Mouse (Mus musculus) limb, embryonic 11.5 days (tissue): Measurements from ENCODE around the gene Eif2d. TPM values are rescaled to one million over a fixed set of nuclear protein-coding genes. Genes with fewer than 3 reads are reported as not detected.

Source experiments
- ATAC-seq: fragments of 200-750 bp; cut with Nextera tagmentation; 2 replicates; pipeline ENCODE4 v1.8.0; 2017; ENCODE audit warnings: low read depth; ENCODE audit not compliant: insufficient number of reproducible peaks, low FRiP score, low TSS enrichment
- DNase-seq: peaks from one replicate; pipeline ENCODE4 v3.0.0-alpha.2; 2015; ENCODE audit warnings: low spot score
- H3K27ac ChIP-seq: fragments of 300-500 bp; sonication (generic); replicated peaks from 2 replicates; pipeline ENCODE4 v1.5.1; 2014; ENCODE audit warnings: low read depth, mild to moderate bottlenecking, low read length
- H3K27me3 ChIP-seq: fragments of 300-500 bp; sonication (generic); 2 replicates; pipeline ENCODE4 v1.6.1; 2014; ENCODE audit warnings: mild to moderate bottlenecking, low read length, mixed read lengths; ENCODE audit not compliant: control insufficient read depth, insufficient read depth
- H3K36me3 ChIP-seq: fragments of 300-500 bp; sonication (generic); 2 replicates; pipeline ENCODE4 v1.6.1; 2014; ENCODE audit warnings: mild to moderate bottlenecking, low read length, moderate library complexity, mixed read lengths; ENCODE audit not compliant: control insufficient read depth, insufficient read depth
- H3K4me1 ChIP-seq: fragments of 300-500 bp; sonication (generic); 2 replicates; pipeline ENCODE4 v1.6.1; 2014; ENCODE audit warnings: low read length, mixed read lengths; ENCODE audit not compliant: control insufficient read depth, insufficient read depth
- H3K4me2 ChIP-seq: fragments of 300-500 bp; sonication (generic); 2 replicates; pipeline ENCODE4 v1.6.1; 2014; ENCODE audit warnings: low read depth, mild to moderate bottlenecking, moderate library complexity; ENCODE audit not compliant: severe bottlenecking
- H3K4me3 ChIP-seq: fragments of 300-500 bp; sonication (generic); 2 replicates; pipeline ENCODE4 v1.5.1; 2014; ENCODE audit warnings: low read depth, low read length
- H3K9ac ChIP-seq: fragments of 300-500 bp; sonication (generic); 2 replicates; pipeline ENCODE4 v1.6.1; 2014; ENCODE audit warnings: mild to moderate bottlenecking, low read length
- H3K9me3 ChIP-seq: fragments of 300-500 bp; sonication (generic); 2 replicates; pipeline ENCODE4 v1.6.1; 2016; ENCODE audit warnings: low read length; ENCODE audit not compliant: control insufficient read depth
- WGBS: fragments of 180-500 bp; shearing (Covaris S2); extraction: QIAGEN DNeasy Blood & Tissue Kit; methylation state at CpG from one replicate; pipeline ENCODE4 v1.1.7; 2014; 5-methylcytosine and 5-hydroxymethylcytosine counted together
- polyA plus RNA-seq: library from polyadenylated mRNA; unstranded; fragments of >200 nt; fragmentation: Nextera tagmentation; extraction: Ambion mirVana; gene quantifications from 2 replicates; pipeline ENCODE4 v1.2.1, GENCODE M21; 2014

The Eif2d gene
- polyA plus RNA-seq, 1 experiment from 2014 or later = 72.3 TPM

DNA sequence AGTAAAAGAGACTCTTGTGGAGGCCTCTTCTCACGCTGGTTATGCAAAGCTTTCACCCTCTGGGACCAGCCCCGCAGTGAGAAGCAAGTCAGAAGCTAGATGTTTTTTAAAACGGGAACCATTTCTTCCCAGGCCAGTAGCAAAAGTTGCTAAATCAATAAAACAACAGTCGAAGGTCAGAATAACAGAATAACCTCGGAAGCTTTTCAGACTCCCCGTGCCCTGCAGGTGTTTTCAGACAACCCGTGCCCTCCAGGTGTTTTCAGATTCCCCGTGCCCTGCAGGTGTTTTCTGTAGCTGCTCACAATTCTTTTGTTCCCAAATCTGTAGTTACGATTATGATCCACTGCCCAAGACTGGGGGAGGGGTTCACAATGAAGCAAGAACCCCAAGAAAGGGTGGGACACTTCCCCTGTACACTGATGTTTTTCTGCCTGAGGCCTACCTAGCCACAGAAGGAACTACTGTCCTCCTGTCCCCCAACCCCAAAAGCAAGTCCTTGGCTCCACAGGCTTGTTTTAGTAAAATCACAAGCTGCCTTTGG lies 45.5 kb downstream of the Eif2d start:
- WGBS = 64% methylated on average over 9 of the region's 9 CpGs
- no peak overlapping the region for H3K27ac ChIP-seq
- DNase-seq = no peak
- H3K9me3 ChIP-seq = no peaks in the 10 kb centered on the region
- no peak overlapping the region for H3K4me2 ChIP-seq
- no peak for ATAC-seq
- H3K9ac ChIP-seq = no peak overlapping the region
- H3K36me3 ChIP-seq = no peaks in the 10 kb centered on the region
- H3K27me3 ChIP-seq = no peaks in the 10 kb centered on the region
- H3K4me3 ChIP-seq = no peak overlapping the region
- peaks cover 5% of the 10 kb centered on the region for H3K4me1 ChIP-seq

DNA sequence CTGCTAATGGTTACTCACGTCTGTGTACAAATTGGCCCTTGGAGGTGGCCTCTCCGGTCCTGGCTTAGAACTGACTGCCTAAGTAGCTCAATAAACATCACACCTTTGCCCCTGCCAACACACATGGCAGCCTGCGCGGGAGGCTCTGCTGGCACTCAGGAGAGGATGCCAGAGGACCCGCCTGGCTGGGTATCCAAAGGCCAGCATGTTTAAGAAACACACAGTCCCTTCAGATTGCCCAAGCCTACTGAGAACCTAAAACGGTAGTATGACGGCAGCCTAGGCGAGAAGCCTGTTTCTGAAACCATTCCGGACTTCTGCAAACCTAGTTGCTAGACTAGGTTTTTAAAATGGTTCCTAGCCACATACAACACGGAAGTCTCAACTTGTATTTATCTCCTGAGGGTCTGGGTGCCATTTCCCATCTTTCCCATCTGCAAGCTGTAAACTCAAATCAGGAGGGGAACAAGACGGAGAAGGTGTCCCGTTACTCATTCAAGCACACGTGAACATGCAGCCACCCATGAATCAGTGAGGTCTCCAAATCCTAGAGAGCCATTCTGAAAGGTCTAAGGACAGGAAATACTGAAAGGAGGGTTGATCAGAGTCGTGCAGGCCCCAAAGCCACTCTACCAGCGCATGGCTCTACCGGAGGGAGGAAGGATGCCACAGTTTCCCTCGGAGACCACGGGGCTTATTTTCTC lies 46.3 kb downstream of the Eif2d start:
- H3K4me1 ChIP-seq = peaks cover 5% of the 10 kb centered on the region
- H3K9me3 ChIP-seq = no peaks in the 10 kb centered on the region
- no peak overlapping the region for H3K9ac ChIP-seq
- H3K27me3 ChIP-seq = no peaks in the 10 kb centered on the region
- no peak overlapping the region for H3K4me2 ChIP-seq
- DNase-seq (peak; percentile 34), ATAC-seq (no peak)
- H3K27ac ChIP-seq = no peak overlapping the region
- WGBS = 63% methylated on average over 18 of the region's 18 CpGs
- no peaks in the 10 kb centered on the region for H3K36me3 ChIP-seq
- no peak overlapping the region for H3K4me3 ChIP-seq

DNA sequence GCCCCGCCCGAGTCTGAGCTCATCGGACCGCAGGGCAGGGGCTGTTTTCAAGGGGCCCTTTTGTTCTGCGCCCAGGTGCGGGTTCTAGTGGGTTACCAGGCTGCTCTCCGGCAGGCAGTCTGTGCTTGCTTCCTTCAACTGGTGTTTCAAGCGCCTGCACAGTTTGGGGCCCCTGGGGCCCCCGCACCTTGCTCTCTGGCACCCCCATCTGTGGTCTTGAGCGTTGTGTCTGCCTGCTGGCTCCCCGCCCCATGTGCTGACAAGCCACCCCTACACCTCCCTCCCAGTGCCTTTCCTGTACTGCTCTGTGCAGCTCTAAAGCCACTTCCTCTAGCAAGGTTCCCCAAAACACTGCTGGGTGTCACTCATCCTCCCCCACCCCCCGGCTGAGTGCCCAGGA lies 47.0 kb downstream of the Eif2d start:
- 65% methylated on average over 12 of the region's 12 CpGs for WGBS
- Histone ChIP-seq H3K9ac (no peak overlapping the region), H3K4me1 (peaks cover 5% of the 10 kb centered on the region), H3K4me3 (no peak overlapping the region), H3K27ac (no peak overlapping the region), H3K9me3 (no peaks in the 10 kb centered on the region), H3K36me3 (no peaks in the 10 kb centered on the region), H3K27me3 (no peaks in the 10 kb centered on the region), H3K4me2 (no peak overlapping the region)
- ATAC-seq (no peak), DNase-seq (no peak)

DNA sequence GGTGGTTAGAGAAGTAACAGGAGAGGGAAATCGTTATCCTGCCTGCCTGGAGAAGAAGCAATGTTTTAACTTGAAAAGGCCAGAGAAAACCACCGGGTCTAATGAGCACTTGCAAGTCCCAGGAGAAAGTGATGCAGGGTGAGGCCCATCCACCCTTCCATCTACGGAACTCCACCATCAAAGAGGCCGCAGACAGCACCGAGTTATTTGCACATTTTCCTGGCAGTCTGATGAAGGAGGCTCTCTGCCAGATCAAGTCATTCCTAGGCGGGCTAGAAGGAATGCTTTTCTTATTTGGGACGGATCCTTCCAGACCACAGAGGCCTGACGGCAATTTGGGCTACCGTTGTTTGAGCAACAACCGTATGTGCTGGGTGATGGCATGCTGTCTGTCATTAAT lies 47.6 kb downstream of the Eif2d start:
- Histone ChIP-seq H3K9ac (no peak overlapping the region), H3K36me3 (no peaks in the 10 kb centered on the region), H3K4me2 (no peak overlapping the region), H3K27me3 (no peaks in the 10 kb centered on the region), H3K9me3 (no peaks in the 10 kb centered on the region), H3K4me1 (peaks cover 5% of the 10 kb centered on the region), H3K27ac (no peak overlapping the region), H3K4me3 (no peak overlapping the region)
- 58% methylated on average over 10 of the region's 10 CpGs for WGBS
- ATAC-seq (no peak), DNase-seq (no peak)

DNA sequence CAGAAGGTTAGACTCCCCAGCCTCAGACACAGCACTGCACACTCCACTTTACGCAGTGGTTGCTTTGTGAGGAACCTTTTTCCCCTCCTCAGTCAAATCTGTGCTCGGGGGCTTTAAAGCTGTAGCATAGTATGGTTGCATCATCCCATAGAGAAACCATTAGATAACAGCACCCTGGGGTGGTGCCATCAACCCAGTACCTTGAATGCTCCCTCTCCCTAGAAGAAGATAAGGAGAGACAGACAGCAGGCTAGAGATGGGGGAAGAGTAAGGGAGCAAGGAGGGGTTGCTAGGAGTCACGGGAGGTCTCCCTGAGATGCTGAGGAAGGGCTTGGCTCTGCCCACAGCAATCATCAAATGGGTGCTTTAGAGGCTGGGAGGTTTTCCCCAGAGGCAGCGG lies 48.4 kb downstream of the Eif2d start:
- H3K9me3 ChIP-seq = no peaks in the 10 kb centered on the region
- peaks cover 5% of the 10 kb centered on the region for H3K4me1 ChIP-seq
- no peaks in the 10 kb centered on the region for H3K36me3 ChIP-seq
- no peak overlapping the region for H3K4me2 ChIP-seq
- no peak overlapping the region for H3K27ac ChIP-seq
- H3K27me3 ChIP-seq = no peaks in the 10 kb centered on the region
- no peak overlapping the region for H3K9ac ChIP-seq
- DNase-seq = no peak
- ATAC-seq = no peak
- H3K4me3 ChIP-seq = no peak overlapping the region
- WGBS = 85% methylated on average over 4 of the region's 4 CpGs

DNA sequence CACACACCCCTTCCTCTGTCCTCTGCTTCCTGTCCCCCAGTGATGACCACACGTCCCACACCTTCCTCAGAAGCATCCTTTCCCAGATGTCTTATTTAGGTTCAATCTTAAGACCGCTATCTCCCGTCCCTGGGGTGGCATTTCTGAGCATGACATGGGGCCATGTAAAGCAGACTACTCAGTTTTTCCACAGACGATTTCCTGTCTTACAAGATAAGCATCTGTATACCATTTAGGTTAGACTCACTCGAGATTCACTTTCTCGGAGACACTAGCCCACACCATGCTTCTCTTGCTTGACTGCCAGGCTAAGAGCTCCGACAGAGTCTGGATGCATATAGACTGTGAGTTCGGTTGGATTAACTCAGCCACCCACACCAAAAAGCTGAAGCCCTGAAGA lies 51.5 kb downstream of the Eif2d start:
- Histone ChIP-seq H3K9ac (no peak overlapping the region), H3K9me3 (no peaks in the 10 kb centered on the region), H3K27ac (no peak overlapping the region), H3K27me3 (no peaks in the 10 kb centered on the region), H3K36me3 (no peaks in the 10 kb centered on the region), H3K4me3 (no peak overlapping the region), H3K4me1 (no peaks in the 10 kb centered on the region; the same call in none of the 2 replicates), H3K4me2 (no peak overlapping the region)
- no peak for DNase-seq
- no peak for ATAC-seq
- 83% methylated on average over 8 of the region's 8 CpGs for WGBS

DNA sequence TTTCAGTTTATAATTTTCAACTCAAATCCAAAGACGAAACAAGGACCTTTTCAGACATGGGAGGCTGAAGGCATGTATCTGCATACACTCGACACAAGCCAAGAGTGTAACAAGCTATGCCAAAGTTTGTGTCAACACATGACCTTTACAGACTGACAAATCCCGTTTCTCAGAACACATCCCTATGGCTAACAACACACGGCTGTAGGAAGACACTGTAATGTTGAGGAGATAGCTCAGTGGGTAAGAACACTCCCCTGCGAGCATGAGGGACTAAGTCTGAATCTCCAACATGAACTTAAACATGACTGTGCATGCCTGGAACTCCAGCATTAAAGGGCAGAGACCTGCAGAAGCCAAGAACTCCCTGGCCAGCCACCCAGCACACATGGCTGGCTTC lies 53.4 kb downstream of the Eif2d start:
- H3K4me3 ChIP-seq = no peak overlapping the region
- no peak overlapping the region for H3K27ac ChIP-seq
- no peak overlapping the region for H3K4me2 ChIP-seq
- H3K9ac ChIP-seq = no peak overlapping the region
- no peaks in the 10 kb centered on the region for H3K36me3 ChIP-seq
- no peaks in the 10 kb centered on the region for H3K27me3 ChIP-seq
- 85% methylated on average over 5 of the region's 5 CpGs for WGBS
- ATAC-seq (no peak), DNase-seq (no peak)
- H3K4me1 ChIP-seq = no peaks in the 10 kb centered on the region
- no peaks in the 10 kb centered on the region for H3K9me3 ChIP-seq

DNA sequence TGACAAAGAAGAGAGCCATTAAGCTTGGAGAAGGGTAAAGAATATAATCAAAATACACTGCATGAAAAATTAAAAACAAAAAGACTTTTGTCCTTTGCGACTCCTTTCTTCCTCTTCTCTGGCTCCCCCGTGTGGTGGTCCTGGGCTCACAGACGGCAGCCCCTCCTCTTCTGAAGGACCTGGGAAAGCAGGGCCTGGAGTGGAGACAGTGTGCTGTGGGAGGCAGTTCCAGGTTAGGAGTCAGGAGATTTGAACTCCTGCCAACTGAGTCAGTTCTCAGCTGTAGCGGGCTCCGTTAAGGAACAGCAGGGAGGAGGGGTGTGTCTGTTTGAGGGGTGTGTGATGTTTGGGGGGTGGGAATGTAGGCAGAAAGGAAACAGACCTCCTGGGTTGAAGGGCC lies 54.5 kb downstream of the Eif2d start:
- no peak overlapping the region for H3K4me3 ChIP-seq
- DNase-seq (peak; percentile 82), ATAC-seq (0 out of 2 replicates have a peak, but pooled peaks have one; percentile 17)
- H3K4me1 ChIP-seq = no peaks in the 10 kb centered on the region
- no peak overlapping the region for H3K27ac ChIP-seq
- no peaks in the 10 kb centered on the region for H3K9me3 ChIP-seq
- no peak overlapping the region for H3K4me2 ChIP-seq
- 7% methylated on average over 5 of the region's 5 CpGs for WGBS
- H3K9ac ChIP-seq = no peak overlapping the region
- no peaks in the 10 kb centered on the region for H3K27me3 ChIP-seq
- no peaks in the 10 kb centered on the region for H3K36me3 ChIP-seq

DNA sequence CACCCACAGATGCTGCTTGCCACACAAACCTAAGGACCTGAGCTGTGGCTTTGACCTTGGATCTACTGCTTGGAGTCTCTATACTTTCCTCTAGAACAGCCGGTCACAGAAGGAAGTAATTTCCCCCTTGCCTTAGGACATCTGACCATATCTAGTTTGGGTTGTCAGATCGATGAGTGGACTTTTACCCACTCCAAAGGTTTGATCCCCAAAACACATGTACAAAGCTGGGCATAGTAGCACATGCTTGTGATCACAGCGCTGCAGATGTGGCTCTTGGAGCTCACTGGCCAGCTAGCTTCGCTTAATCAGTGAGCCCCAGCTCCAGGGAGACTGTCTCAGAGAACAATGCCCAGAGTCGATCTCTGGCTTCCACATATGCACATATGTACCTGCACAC lies 55.1 kb downstream of the Eif2d start:
- Histone ChIP-seq H3K4me1 (no peaks in the 10 kb centered on the region), H3K4me3 (no peak overlapping the region), H3K9me3 (no peaks in the 10 kb centered on the region), H3K27ac (no peak overlapping the region), H3K9ac (no peak overlapping the region), H3K4me2 (no peak overlapping the region), H3K27me3 (no peaks in the 10 kb centered on the region), H3K36me3 (no peaks in the 10 kb centered on the region)
- DNase-seq = no peak
- 88% methylated on average over 5 of the region's 5 CpGs for WGBS
- no peak for ATAC-seq
